Mouse (Mus musculus): ENCODE data around the gene Rfng. TPM values are rescaled to one million over a fixed set of nuclear protein-coding genes. Genes with fewer than 3 reads are reported as not detected.
"Not testable (repeated sequence)": the region's sequence is repeated elsewhere in the genome, so short reads cannot be mapped to it uniquely, and the experiment has no call there.

Rfng gene
- polyA plus RNA-seq, 1 experiment = 19.7 TPM

- peaks cover under 1% of the 10 kb centered on the region for H3K36me3 ChIP-seq (ENCODE audit: control insufficient read depth, insufficient read depth)
- peak within 1 kb of the TSS; percentile 93 for H3K4me2 ChIP-seq (ENCODE audit: low read depth)
- peak within 1 kb of the TSS; percentile 79 for H3K4me3 ChIP-seq
- H3ac ChIP-seq (ENCODE audit: control insufficient read depth, insufficient read length) = peak within 1 kb of the TSS; percentile 62
- peaks cover 16% of the 10 kb centered on the region for H3K79me2 ChIP-seq (ENCODE audit: control insufficient read depth, insufficient read depth)
- H3K27me3 ChIP-seq (ENCODE audit: control insufficient read depth, insufficient read depth, insufficient read length) = no peaks in the 10 kb centered on the region
- no peak for TF ChIP-seq E2F4 (IDR thresholded peaks at IDR 0.05; ENCODE audit: insufficient read depth)
- TF ChIP-seq REST (IDR thresholded peaks at IDR 0.05; ENCODE audit: insufficient read depth, insufficient read length) = no peak
- TF ChIP-seq MYOG (IDR thresholded peaks at IDR 0.05; ENCODE audit: control insufficient read depth in 1 of 3, insufficient read depth in 1 of 3, insufficient read length in 2 of 3, low read depth in 2 of 3) = peak in 2 of 3 experiments; percentile 38 to 63
- TF ChIP-seq CEBPB (IDR thresholded peaks at IDR 0.05; ENCODE audit: insufficient read depth, poor library complexity, severe bottlenecking) = 0 out of 2 replicates have a peak, but pooled peaks have one; percentile 28
- no peak for TF ChIP-seq TCF12 (IDR thresholded peaks at IDR 0.05; ENCODE audit: insufficient read depth, poor library complexity, severe bottlenecking)
- TF ChIP-seq TCF3 (IDR thresholded peaks at IDR 0.05; ENCODE audit: insufficient read length, low read depth) = no peak
- TF ChIP-seq MAX (IDR thresholded peaks at IDR 0.05; ENCODE audit: low read depth) = no peak
- peak; percentile 77 for TF ChIP-seq POLR2AphosphoS2 (IDR thresholded peaks at IDR 0.05; ENCODE audit: insufficient read length, low read depth)
- TF ChIP-seq SRF (IDR thresholded peaks at IDR 0.05; ENCODE audit: control insufficient read depth, insufficient read length, low read depth) = peak; percentile 79
- peak; percentile 20 for TF ChIP-seq USF1 (IDR thresholded peaks at IDR 0.05; ENCODE audit: low read depth)
- peak; percentile 76 for TF ChIP-seq POLR2A (IDR thresholded peaks at IDR 0.05; ENCODE audit: insufficient read length, low read depth)
- no peak for TF ChIP-seq MYOD1 (IDR thresholded peaks at IDR 0.05; ENCODE audit: control insufficient read depth in 1 of 3, insufficient read length in 2 of 3, low read depth in 2 of 3)
Measured at GRCm38 (mm10) chr11:120795756-120796613, 12.0 kb upstream of the Rfng start, which contains the start of gene Dus1l. Gene Dus1l (minus strand): TSS chr11:120796403.

- no peak overlapping the region for H3ac ChIP-seq (ENCODE audit: control insufficient read depth, insufficient read length)
- no peak overlapping the region for H3K4me2 ChIP-seq (ENCODE audit: low read depth)
- peaks cover 16% of the 10 kb centered on the region for H3K79me2 ChIP-seq (ENCODE audit: control insufficient read depth, insufficient read depth)
- no peak for TF ChIP-seq POLR2A (IDR thresholded peaks at IDR 0.05; ENCODE audit: insufficient read length, low read depth)
- no peak for TF ChIP-seq MYOD1 (IDR thresholded peaks at IDR 0.05; ENCODE audit: control insufficient read depth in 1 of 3, insufficient read length in 2 of 3, low read depth in 2 of 3)
- TF ChIP-seq TCF12 (IDR thresholded peaks at IDR 0.05; ENCODE audit: insufficient read depth, poor library complexity, severe bottlenecking) = no peak
- TF ChIP-seq POLR2AphosphoS2 (IDR thresholded peaks at IDR 0.05; ENCODE audit: insufficient read length, low read depth) = no peak
- no peak for TF ChIP-seq MYOG (IDR thresholded peaks at IDR 0.05; ENCODE audit: control insufficient read depth in 1 of 3, insufficient read depth in 1 of 3, insufficient read length in 2 of 3, low read depth in 2 of 3)
- TF ChIP-seq CEBPB (IDR thresholded peaks at IDR 0.05; ENCODE audit: insufficient read depth, poor library complexity, severe bottlenecking) = no peak
- no peak for TF ChIP-seq USF1 (IDR thresholded peaks at IDR 0.05; ENCODE audit: low read depth)
- TF ChIP-seq TCF3 (IDR thresholded peaks at IDR 0.05; ENCODE audit: insufficient read length, low read depth) = no peak
- TF ChIP-seq MAX (IDR thresholded peaks at IDR 0.05; ENCODE audit: low read depth) = no peak
- no peak for TF ChIP-seq E2F4 (IDR thresholded peaks at IDR 0.05; ENCODE audit: insufficient read depth)
- TF ChIP-seq SRF (IDR thresholded peaks at IDR 0.05; ENCODE audit: control insufficient read depth, insufficient read length, low read depth) = no peak
- TF ChIP-seq REST (IDR thresholded peaks at IDR 0.05; ENCODE audit: insufficient read depth, insufficient read length) = no peak
- no peak overlapping the region for H3K4me3 ChIP-seq
- no peaks in the 10 kb centered on the region for H3K27me3 ChIP-seq (ENCODE audit: control insufficient read depth, insufficient read depth, insufficient read length)
- H3K36me3 ChIP-seq (ENCODE audit: control insufficient read depth, insufficient read depth) = peaks cover 15% of the 10 kb centered on the region
Measured at GRCm38 (mm10) chr11:120792652-120793051, 8.6 kb upstream of the Rfng start.

GRCm38 (mm10) chr11:120789810-120790209 lies 5.8 kb upstream of the Rfng start:
- H3K36me3 ChIP-seq (ENCODE audit: control insufficient read depth, insufficient read depth) = peaks cover 26% of the 10 kb centered on the region
- no peak overlapping the region for H3K4me3 ChIP-seq
- no peaks in the 10 kb centered on the region for H3K27me3 ChIP-seq (ENCODE audit: control insufficient read depth, insufficient read depth, insufficient read length)
- H3ac ChIP-seq (ENCODE audit: control insufficient read depth, insufficient read length) = no peak overlapping the region
- H3K4me2 ChIP-seq (ENCODE audit: low read depth) = no peak overlapping the region
- H3K79me2 ChIP-seq (ENCODE audit: control insufficient read depth, insufficient read depth) = peaks cover 15% of the 10 kb centered on the region
- TF ChIP-seq MYOD1 (IDR thresholded peaks at IDR 0.05; ENCODE audit: control insufficient read depth in 1 of 3, insufficient read length in 2 of 3, low read depth in 2 of 3) = no peak
- no peak for TF ChIP-seq USF1 (IDR thresholded peaks at IDR 0.05; ENCODE audit: low read depth)
- TF ChIP-seq TCF12 (IDR thresholded peaks at IDR 0.05; ENCODE audit: insufficient read depth, poor library complexity, severe bottlenecking) = no peak
- TF ChIP-seq TCF3 (IDR thresholded peaks at IDR 0.05; ENCODE audit: insufficient read length, low read depth) = no peak
- TF ChIP-seq REST (IDR thresholded peaks at IDR 0.05; ENCODE audit: insufficient read depth, insufficient read length) = no peak
- TF ChIP-seq CEBPB (IDR thresholded peaks at IDR 0.05; ENCODE audit: insufficient read depth, poor library complexity, severe bottlenecking) = no peak
- TF ChIP-seq MYOG (IDR thresholded peaks at IDR 0.05; ENCODE audit: control insufficient read depth in 1 of 3, insufficient read depth in 1 of 3, insufficient read length in 2 of 3, low read depth in 2 of 3) = no peak
- no peak for TF ChIP-seq POLR2A (IDR thresholded peaks at IDR 0.05; ENCODE audit: insufficient read length, low read depth)
- TF ChIP-seq E2F4 (IDR thresholded peaks at IDR 0.05; ENCODE audit: insufficient read depth) = no peak
- no peak for TF ChIP-seq SRF (IDR thresholded peaks at IDR 0.05; ENCODE audit: control insufficient read depth, insufficient read length, low read depth)

- Histone ChIP-seq H3K36me3 (ENCODE audit: control insufficient read depth, insufficient read depth) (peaks cover 26% of the 10 kb centered on the region), H3K27me3 (ENCODE audit: control insufficient read depth, insufficient read depth, insufficient read length) (no peaks in the 10 kb centered on the region), H3K4me2 (ENCODE audit: low read depth) (no peak overlapping the region), H3ac (ENCODE audit: control insufficient read depth, insufficient read length) (no peak overlapping the region), H3K79me2 (ENCODE audit: control insufficient read depth, insufficient read depth) (peaks cover 16% of the 10 kb centered on the region), H3K4me3 (no peak overlapping the region)
- TF ChIP-seq POLR2AphosphoS2 (IDR thresholded peaks at IDR 0.05; ENCODE audit: insufficient read length, low read depth) = no peak
- no peak for TF ChIP-seq REST (IDR thresholded peaks at IDR 0.05; ENCODE audit: insufficient read depth, insufficient read length)
- no peak for TF ChIP-seq TCF12 (IDR thresholded peaks at IDR 0.05; ENCODE audit: insufficient read depth, poor library complexity, severe bottlenecking)
- TF ChIP-seq SRF (IDR thresholded peaks at IDR 0.05; ENCODE audit: control insufficient read depth, insufficient read length, low read depth) = no peak
- TF ChIP-seq TCF3 (IDR thresholded peaks at IDR 0.05; ENCODE audit: insufficient read length, low read depth) = no peak
- no peak for TF ChIP-seq CEBPB (IDR thresholded peaks at IDR 0.05; ENCODE audit: insufficient read depth, poor library complexity, severe bottlenecking)
- TF ChIP-seq POLR2A (IDR thresholded peaks at IDR 0.05; ENCODE audit: insufficient read length, low read depth) = no peak
- TF ChIP-seq MYOD1 (IDR thresholded peaks at IDR 0.05; ENCODE audit: control insufficient read depth in 1 of 3, insufficient read length in 2 of 3, low read depth in 2 of 3) = no peak
- TF ChIP-seq USF1 (IDR thresholded peaks at IDR 0.05; ENCODE audit: low read depth) = no peak
- TF ChIP-seq MAX (IDR thresholded peaks at IDR 0.05; ENCODE audit: low read depth) = no peak
- no peak for TF ChIP-seq MYOG (IDR thresholded peaks at IDR 0.05; ENCODE audit: control insufficient read depth in 1 of 3, insufficient read depth in 1 of 3, insufficient read length in 2 of 3, low read depth in 2 of 3)
Measured at GRCm38 (mm10) chr11:120789355-120789754, 5.3 kb upstream of the Rfng start.

GRCm38 (mm10) chr11:120788460-120788859 lies 4.5 kb upstream of the Rfng start:
- H3K27me3 ChIP-seq (ENCODE audit: control insufficient read depth, insufficient read depth, insufficient read length); H3K4me3 ChIP-seq; H3ac ChIP-seq (ENCODE audit: control insufficient read depth, insufficient read length); H3K4me2 ChIP-seq (ENCODE audit: low read depth): not testable (repeated sequence)
- H3K36me3 ChIP-seq (ENCODE audit: control insufficient read depth, insufficient read depth) = peaks cover 26% of the 10 kb centered on the region
- H3K79me2 ChIP-seq (ENCODE audit: control insufficient read depth, insufficient read depth) = peaks cover 17% of the 10 kb centered on the region

Data from myocyte (in vitro differentiated cells).